Mouse (Mus musculus) thymus, adult 2 months (tissue): ENCODE data around the gene Hsp90aa1.

Experiments
- CTCF ChIP-seq: fragments of 200-500 bp; IDR thresholded peaks from 2 replicates; pipeline ENCODE4 v1.5.1; 2012; ENCODE audit warnings: mild to moderate bottlenecking, control low read depth, low read length, moderate library complexity, borderline replicate concordance; ENCODE audit not compliant: control insufficient read depth, poor library complexity, insufficient read depth; ENCODE audit errors: extremely low read depth
- POLR2A ChIP-seq: fragments of 200-500 bp; IDR thresholded peaks from 2 replicates; pipeline ENCODE4 v1.6.1; 2012; ENCODE audit warnings: mild to moderate bottlenecking, low read length, control low read depth, moderate library complexity; ENCODE audit not compliant: control insufficient read depth, poor library complexity, insufficient read depth; ENCODE audit errors: extremely low read depth

GRCm38 (mm10) chr12:110706337-110707231 lies 4.1 kb upstream of the Hsp90aa1 start:
- TF ChIP-seq CTCF (no peak), POLR2A (no peak)
